Mouse (Mus musculus): ENCODE measurements around the gene Pir. TPM values are rescaled to one million over a fixed set of nuclear protein-coding genes. Genes with fewer than 3 reads are reported as not detected.

The Pir gene
- 11.0 and 11.5 TPM in 2 replicates for polyA plus RNA-seq (2014; fragmentation: Nextera tagmentation; extraction: Ambion mirVana)

- peak; percentile 62 for DNase-seq (ENCODE audit: low spot score)
- Histone ChIP-seq H3K4me2 (peak within 1 kb of the TSS; percentile 59), H3K36me3 (ENCODE audit: control insufficient read depth, insufficient read depth, low read length) (no peaks in the 10 kb centered on the region), H3K9me3 (ENCODE audit: control insufficient read depth, low read length) (no peaks in the 10 kb centered on the region), H3K4me1 (replicated peaks; ENCODE audit: control insufficient read depth, insufficient read depth, low read length) (no peaks in the 10 kb centered on the region), H3K27me3 (replicated peaks; ENCODE audit: control insufficient read depth, insufficient read depth, low read length) (peaks cover 4% of the 10 kb centered on the region; the same call in 1 of the 2 replicates), H3K4me3 (ENCODE audit: low read depth, low read length) (peak within 1 kb of the TSS; percentile 48), H3K27ac (ENCODE audit: low read depth, low read length) (no peak within 1 kb of the TSS; the same call in 1 of the 2 replicates), H3K9ac (ENCODE audit: low read depth, low read length) (peak within 1 kb of the TSS; percentile 55; the same call in 1 of the 2 replicates)
- peak; percentile 95 for ATAC-seq (replicated peaks; ENCODE audit: low FRiP score)
- whole genome bisulfite sequencing = 11% methylated on average over 20 of the region's 20 CpGs
Observed at GRCm38 (mm10) chrX:164269285-164269761, at the start of gene Pir. Gene Pir, plus strand, starts transcription at chrX:164269371.

GRCm38 (mm10) chrX:164221989-164222388, 47.2 kb upstream of the Pir start:
- Histone ChIP-seq H3K9ac (ENCODE audit: low read depth, low read length) (no peak overlapping the region), H3K4me2 (no peak overlapping the region), H3K36me3 (ENCODE audit: control insufficient read depth, insufficient read depth, low read length) (no peaks in the 10 kb centered on the region), H3K27ac (ENCODE audit: low read depth, low read length) (no peak overlapping the region), H3K9me3 (ENCODE audit: control insufficient read depth, low read length) (no peaks in the 10 kb centered on the region), H3K4me3 (ENCODE audit: low read depth, low read length) (no peak overlapping the region), H3K4me1 (replicated peaks; ENCODE audit: control insufficient read depth, insufficient read depth, low read length) (no peaks in the 10 kb centered on the region), H3K27me3 (replicated peaks; ENCODE audit: control insufficient read depth, insufficient read depth, low read length) (no peaks in the 10 kb centered on the region; the same call in 1 of the 2 replicates)
- 0 out of 2 replicates have a peak, but pooled peaks have one; percentile 51 for ATAC-seq (replicated peaks; ENCODE audit: low FRiP score)
- 58% methylated on average over 2 of the region's 2 CpGs for WGBS
- no peak for DNase-seq (ENCODE audit: low spot score)

GRCm38 (mm10) chrX:164233380-164233779, 35.8 kb upstream of the Pir start:
- ATAC-seq (replicated peaks; ENCODE audit: low FRiP score) (no peak), DNase-seq (ENCODE audit: low spot score) (no peak)
- WGBS = 61% methylated on average over 8 of the region's 8 CpGs
- Histone ChIP-seq H3K9ac (ENCODE audit: low read depth, low read length) (no peak overlapping the region), H3K4me3 (ENCODE audit: low read depth, low read length) (no peak overlapping the region), H3K9me3 (ENCODE audit: control insufficient read depth, low read length) (no peaks in the 10 kb centered on the region), H3K4me1 (replicated peaks; ENCODE audit: control insufficient read depth, insufficient read depth, low read length) (no peaks in the 10 kb centered on the region), H3K36me3 (ENCODE audit: control insufficient read depth, insufficient read depth, low read length) (no peaks in the 10 kb centered on the region), H3K27ac (ENCODE audit: low read depth, low read length) (no peak overlapping the region), H3K4me2 (no peak overlapping the region), H3K27me3 (replicated peaks; ENCODE audit: control insufficient read depth, insufficient read depth, low read length) (no peaks in the 10 kb centered on the region)

GRCm38 (mm10) chrX:164245714-164246113, 23.5 kb upstream of the Pir start:
- 10% methylated on average over 5 of the region's 5 CpGs for WGBS
- H3K4me3 ChIP-seq (ENCODE audit: low read depth, low read length) = no peak overlapping the region
- no peak overlapping the region for H3K4me2 ChIP-seq
- ATAC-seq (replicated peaks; ENCODE audit: low FRiP score) (0 out of 2 replicates have a peak, but pooled peaks have one; percentile 36), DNase-seq (ENCODE audit: low spot score) (no peak)
- no peak overlapping the region for H3K27ac ChIP-seq (ENCODE audit: low read depth, low read length)
- no peaks in the 10 kb centered on the region for H3K4me1 ChIP-seq (replicated peaks; ENCODE audit: control insufficient read depth, insufficient read depth, low read length)
- H3K36me3 ChIP-seq (ENCODE audit: control insufficient read depth, insufficient read depth, low read length) = no peaks in the 10 kb centered on the region
- H3K27me3 ChIP-seq (replicated peaks; ENCODE audit: control insufficient read depth, insufficient read depth, low read length) = peaks cover 6% of the 10 kb centered on the region
- H3K9me3 ChIP-seq (ENCODE audit: control insufficient read depth, low read length) = no peaks in the 10 kb centered on the region
- H3K9ac ChIP-seq (ENCODE audit: low read depth, low read length) = no peak overlapping the region

- Histone ChIP-seq H3K9me3 (ENCODE audit: control insufficient read depth, low read length) (no peaks in the 10 kb centered on the region), H3K4me2 (no peak overlapping the region), H3K36me3 (ENCODE audit: control insufficient read depth, insufficient read depth, low read length) (no peaks in the 10 kb centered on the region), H3K27me3 (replicated peaks; ENCODE audit: control insufficient read depth, insufficient read depth, low read length) (peaks cover 6% of the 10 kb centered on the region), H3K4me3 (ENCODE audit: low read depth, low read length) (no peak overlapping the region), H3K27ac (ENCODE audit: low read depth, low read length) (no peak overlapping the region), H3K9ac (ENCODE audit: low read depth, low read length) (no peak overlapping the region), H3K4me1 (replicated peaks; ENCODE audit: control insufficient read depth, insufficient read depth, low read length) (no peaks in the 10 kb centered on the region)
- DNase-seq (ENCODE audit: low spot score) (no peak), ATAC-seq (replicated peaks; ENCODE audit: low FRiP score) (no peak)
- WGBS = 60% methylated on average over 2 of the region's 2 CpGs
Observed at GRCm38 (mm10) chrX:164246722-164247121, 22.4 kb upstream of the Pir start.

- Histone ChIP-seq H3K4me2 (no peak overlapping the region), H3K4me3 (ENCODE audit: low read depth, low read length) (no peak overlapping the region)
Observed at GRCm38 (mm10) chrX:164256527-164256926, 12.6 kb upstream of the Pir start.

GRCm38 (mm10) chrX:164258057-164258456, 11.1 kb upstream of the Pir start, which contains the start of gene Bmx:
Gene Bmx, minus strand, starts transcription at chrX:164258193.
- Histone ChIP-seq H3K27ac (ENCODE audit: low read depth, low read length) (no peak within 1 kb of the TSS), H3K27me3 (replicated peaks; ENCODE audit: control insufficient read depth, insufficient read depth, low read length) (no peaks in the 10 kb centered on the region; the same call in 1 of the 2 replicates), H3K36me3 (ENCODE audit: control insufficient read depth, insufficient read depth, low read length) (no peaks in the 10 kb centered on the region), H3K4me2 (no peak within 1 kb of the TSS), H3K9me3 (ENCODE audit: control insufficient read depth, low read length) (no peaks in the 10 kb centered on the region), H3K9ac (ENCODE audit: low read depth, low read length) (no peak within 1 kb of the TSS), H3K4me1 (replicated peaks; ENCODE audit: control insufficient read depth, insufficient read depth, low read length) (no peaks in the 10 kb centered on the region), H3K4me3 (ENCODE audit: low read depth, low read length) (no peak within 1 kb of the TSS)
- DNase-seq (ENCODE audit: low spot score) (no peak), ATAC-seq (replicated peaks; ENCODE audit: low FRiP score) (no peak)
- 57% methylated on average over 8 of the region's 8 CpGs for WGBS

More at GRCm38 (mm10) chrX:164256527-164256926, 12.6 kb upstream of the Pir start:
- no peak overlapping the region for H3K9ac ChIP-seq (ENCODE audit: low read depth, low read length)
- no peaks in the 10 kb centered on the region for H3K36me3 ChIP-seq (ENCODE audit: control insufficient read depth, insufficient read depth, low read length)
- H3K4me1 ChIP-seq (replicated peaks; ENCODE audit: control insufficient read depth, insufficient read depth, low read length) = no peaks in the 10 kb centered on the region
- H3K27ac ChIP-seq (ENCODE audit: low read depth, low read length) = no peak overlapping the region
- 79% methylated on average over 3 of the region's 3 CpGs for WGBS
- H3K9me3 ChIP-seq (ENCODE audit: control insufficient read depth, low read length) = no peaks in the 10 kb centered on the region
- no peak for DNase-seq (ENCODE audit: low spot score)
- no peaks in the 10 kb centered on the region; the same call in 1 of the 2 replicates for H3K27me3 ChIP-seq (replicated peaks; ENCODE audit: control insufficient read depth, insufficient read depth, low read length)
- no peak for ATAC-seq (replicated peaks; ENCODE audit: low FRiP score)

- no peaks in the 10 kb centered on the region; the same call in none of the 2 replicates for H3K27me3 ChIP-seq (replicated peaks; ENCODE audit: control insufficient read depth, insufficient read depth, low read length)
- H3K4me1 ChIP-seq (replicated peaks; ENCODE audit: control insufficient read depth, insufficient read depth, low read length) = no peaks in the 10 kb centered on the region
- no peak overlapping the region for H3K4me2 ChIP-seq
- H3K9me3 ChIP-seq (ENCODE audit: control insufficient read depth, low read length) = no peaks in the 10 kb centered on the region
- DNase-seq (ENCODE audit: low spot score) = no peak
- H3K9ac ChIP-seq (ENCODE audit: low read depth, low read length) = no peak overlapping the region
- no peak overlapping the region for H3K4me3 ChIP-seq (ENCODE audit: low read depth, low read length)
- no peak for ATAC-seq (replicated peaks; ENCODE audit: low FRiP score)
- no peaks in the 10 kb centered on the region for H3K36me3 ChIP-seq (ENCODE audit: control insufficient read depth, insufficient read depth, low read length)
- no peak overlapping the region for H3K27ac ChIP-seq (ENCODE audit: low read depth, low read length)
- WGBS = 63% methylated on average over 5 of the region's 5 CpGs
Observed at GRCm38 (mm10) chrX:164258662-164259061, 10.5 kb upstream of the Pir start.

- H3K36me3 ChIP-seq (ENCODE audit: control insufficient read depth, insufficient read depth, low read length) = no peaks in the 10 kb centered on the region
- no peak for DNase-seq (ENCODE audit: low spot score)
- no peak overlapping the region for H3K4me2 ChIP-seq
- WGBS = 72% methylated on average over 2 of the region's 2 CpGs
- no peak overlapping the region for H3K4me3 ChIP-seq (ENCODE audit: low read depth, low read length)
- H3K9ac ChIP-seq (ENCODE audit: low read depth, low read length) = no peak overlapping the region
- H3K27ac ChIP-seq (ENCODE audit: low read depth, low read length) = no peak overlapping the region
- H3K27me3 ChIP-seq (replicated peaks; ENCODE audit: control insufficient read depth, insufficient read depth, low read length) = no peaks in the 10 kb centered on the region; the same call in 1 of the 2 replicates
- no peaks in the 10 kb centered on the region for H3K9me3 ChIP-seq (ENCODE audit: control insufficient read depth, low read length)
- ATAC-seq (replicated peaks; ENCODE audit: low FRiP score) = no peak
- no peaks in the 10 kb centered on the region for H3K4me1 ChIP-seq (replicated peaks; ENCODE audit: control insufficient read depth, insufficient read depth, low read length)
Observed at GRCm38 (mm10) chrX:164262286-164262685, 6.9 kb upstream of the Pir start.

Measured in liver, embryonic 11.5 days (tissue).